Mouse (Mus musculus) kidney, postnatal 0 days (tissue): Measurements from ENCODE around the gene Nol8. TPM values are rescaled to one million over a fixed set of nuclear protein-coding genes. Genes with fewer than 3 reads are reported as not detected.

ENCODE experiments used
- ATAC-seq: fragments of 200-750 bp; cut with Nextera tagmentation; replicated peaks from 2 replicates; pipeline ENCODE4 v1.8.0; 2017; ENCODE audit warnings: low read depth, moderate number of reproducible peaks, moderate TSS enrichment, moderate library complexity; ENCODE audit not compliant: low FRiP score
- DNase-seq: peaks from one replicate; pipeline ENCODE4 v3.0.0-alpha.2; 2016; ENCODE audit warnings: low spot score
- H3K27ac ChIP-seq: fragments of 300-500 bp; sonication (generic); 2 replicates; pipeline ENCODE4 v1.5.1; 2014; ENCODE audit warnings: mild to moderate bottlenecking
- H3K27me3 ChIP-seq: fragments of 300-500 bp; sonication (generic); 2 replicates; pipeline ENCODE4 v1.6.1; 2014; ENCODE audit warnings: low read length, mixed read lengths; ENCODE audit not compliant: insufficient read depth
- H3K36me3 ChIP-seq: fragments of 300-500 bp; sonication (generic); 2 replicates; pipeline ENCODE4 v1.6.1; 2014; ENCODE audit warnings: low read length, mixed read lengths; ENCODE audit not compliant: insufficient read depth
- H3K4me1 ChIP-seq: fragments of 300-500 bp; sonication (generic); replicated peaks from 2 replicates; pipeline ENCODE4 v1.6.1; 2014; ENCODE audit warnings: antibody characterized with exemption, low read length, mixed read lengths; ENCODE audit not compliant: insufficient read depth
- H3K4me2 ChIP-seq: fragments of 300-500 bp; sonication (generic); 2 replicates; pipeline ENCODE4 v1.6.1; 2014; ENCODE audit warnings: mild to moderate bottlenecking, low read length, moderate library complexity, mixed read lengths
- H3K4me3 ChIP-seq: fragments of 300-500 bp; sonication (generic); replicated peaks from 2 replicates; pipeline ENCODE4 v1.5.1; 2014; ENCODE audit warnings: low read depth, low read length
- H3K9ac ChIP-seq: fragments of 300-500 bp; sonication (generic); 2 replicates; pipeline ENCODE4 v1.6.1; 2014; ENCODE audit warnings: low read depth, low read length
- H3K9me3 ChIP-seq: fragments of 300-500 bp; sonication (generic); replicated peaks from 2 replicates; pipeline ENCODE4 v1.6.1; 2016; ENCODE audit warnings: low read length, inconsistent platforms, mixed read lengths
- CTCF ChIP-seq: IDR thresholded peaks from 2 replicates; pipeline ENCODE4 v1.5.1; 2016; ENCODE audit warnings: antibody characterized with exemption, low read depth, mild to moderate bottlenecking, moderate library complexity
- WGBS: fragments of 180-500 bp; shearing (Covaris S2); extraction: QIAGEN DNeasy Blood & Tissue Kit; methylation state at CpG from one replicate; pipeline ENCODE4 v1.1.7; 2014; 5-methylcytosine and 5-hydroxymethylcytosine counted together
- polyA plus RNA-seq: library from polyadenylated mRNA; unstranded; fragments of >200 nt; fragmentation: Nextera tagmentation; extraction: Ambion mirVana; gene quantifications from 2 replicates; pipeline ENCODE4 v1.2.1, GENCODE M21; 2015

The Nol8 gene
- polyA plus RNA-seq, result 15.7 and 19.3 TPM in 2 replicates

- peak; percentile 99 for ATAC-seq
- Histone ChIP-seq H3K4me1 (0 out of 2 replicates have a peak, but pooled peaks cover 6% of the 10 kb centered on the region), H3K27me3 (no peaks in the 10 kb centered on the region), H3K36me3 (no peaks in the 10 kb centered on the region), H3K4me3 (peak within 1 kb of the TSS; percentile 77), H3K9ac (peak within 1 kb of the TSS; percentile 67), H3K4me2 (peak within 1 kb of the TSS; percentile 91), H3K9me3 (no peaks in the 10 kb centered on the region), H3K27ac (peak within 1 kb of the TSS; percentile 73)
- DNase-seq, result peak; percentile 99
- under 1% methylated on average over 66 of the region's 68 CpGs for WGBS
- peak; percentile 34; the same call in 1 of the 2 replicates for TF ChIP-seq CTCF
These were observed at the start of gene Nol8, which contains the start of gene Cenpp for GRCm38 (mm10) chr13:49652481-49653179. Gene Nol8, plus strand, starts transcription at chr13:49653078. Gene Cenpp, minus strand, starts transcription at chr13:49652785.

GRCm38 (mm10) chr13:49603603-49604002 lies 49.3 kb upstream of the Nol8 start:
- no peak for DNase-seq

GRCm38 (mm10) chr13:49607714-49608113 lies 45.2 kb upstream of the Nol8 start, which contains the start of gene Ogn:
Gene Ogn, plus strand, starts transcription at chr13:49608046.
- Histone ChIP-seq H3K27ac (no peak within 1 kb of the TSS), H3K9me3 (no peaks in the 10 kb centered on the region), H3K4me1 (no peaks in the 10 kb centered on the region), H3K4me2 (peak within 1 kb of the TSS; percentile 31; the same call in 1 of the 2 replicates), H3K36me3 (no peaks in the 10 kb centered on the region), H3K4me3 (peak within 1 kb of the TSS; percentile 14; the same call in 1 of the 2 replicates), H3K27me3 (no peaks in the 10 kb centered on the region), H3K9ac (no peak within 1 kb of the TSS)
- DNase-seq (peak; percentile 78), ATAC-seq (no peak)
- 58% methylated on average over 4 of the region's 4 CpGs for WGBS
- no peak for TF ChIP-seq CTCF

More at GRCm38 (mm10) chr13:49603603-49604002, 49.3 kb upstream of the Nol8 start:
- Histone ChIP-seq H3K36me3 (no peaks in the 10 kb centered on the region), H3K9me3 (no peaks in the 10 kb centered on the region), H3K27ac (no peak overlapping the region), H3K27me3 (no peaks in the 10 kb centered on the region), H3K4me2 (no peak overlapping the region), H3K9ac (no peak overlapping the region), H3K4me1 (no peaks in the 10 kb centered on the region), H3K4me3 (no peak overlapping the region)
- ATAC-seq, result no peak
- no peak for TF ChIP-seq CTCF

- peak; percentile 42 for DNase-seq
- no peak for ATAC-seq
- no peak overlapping the region for H3K9ac ChIP-seq
- peak overlapping the region; percentile 31 for H3K4me2 ChIP-seq
- 60% methylated on average over 4 of the region's 4 CpGs for WGBS
- no peak overlapping the region for H3K27ac ChIP-seq
- no peaks in the 10 kb centered on the region for H3K36me3 ChIP-seq
- peak overlapping the region; percentile 14; the same call in 1 of the 2 replicates for H3K4me3 ChIP-seq
- no peaks in the 10 kb centered on the region for H3K27me3 ChIP-seq
- H3K9me3 ChIP-seq, result no peaks in the 10 kb centered on the region
- no peak for TF ChIP-seq CTCF
- H3K4me1 ChIP-seq, result no peaks in the 10 kb centered on the region
These were observed 44.1 kb upstream of the Nol8 start for GRCm38 (mm10) chr13:49608589-49609322.

- Histone ChIP-seq H3K27me3 (no peaks in the 10 kb centered on the region), H3K36me3 (no peaks in the 10 kb centered on the region), H3K4me3 (no peak overlapping the region), H3K4me2 (no peak overlapping the region), H3K9me3 (no peaks in the 10 kb centered on the region), H3K4me1 (no peaks in the 10 kb centered on the region), H3K27ac (no peak overlapping the region), H3K9ac (no peak overlapping the region)
- WGBS, result 91% methylated on average over 3 of the region's 3 CpGs
- ATAC-seq (no peak), DNase-seq (no peak)
- no peak for TF ChIP-seq CTCF
These were observed 35.9 kb upstream of the Nol8 start for GRCm38 (mm10) chr13:49617021-49617420.

- Histone ChIP-seq H3K4me2 (no peak overlapping the region), H3K9me3 (no peaks in the 10 kb centered on the region), H3K36me3 (no peaks in the 10 kb centered on the region), H3K9ac (no peak overlapping the region), H3K27ac (no peak overlapping the region), H3K4me1 (no peaks in the 10 kb centered on the region), H3K27me3 (no peaks in the 10 kb centered on the region), H3K4me3 (no peak overlapping the region)
- no peak for DNase-seq
- ATAC-seq, result no peak
- TF ChIP-seq CTCF, result no peak
These were observed 34.5 kb upstream of the Nol8 start for GRCm38 (mm10) chr13:49618365-49618764.
